Mouse (Mus musculus) stomach, embryonic 14.5 days (tissue): Measurements from ENCODE around the gene Pxn. TPM values are rescaled to one million over a fixed set of nuclear protein-coding genes. Genes with fewer than 3 reads are reported as not detected.
A peak's percentile ranks its signal among the peaks of the same experiment; 100 is the strongest.

ENCODE experiments used
- ATAC-seq: fragments of 200-750 bp; cut with Nextera tagmentation; 2 replicates; pipeline ENCODE4 v1.8.0; 2017; ENCODE audit warnings: low read depth, moderate TSS enrichment; ENCODE audit not compliant: insufficient number of reproducible peaks, insufficient read depth, low FRiP score
- H3K27ac ChIP-seq: fragments of 300-500 bp; sonication (generic); 2 replicates; pipeline ENCODE4 v1.5.1; 2014; ENCODE audit warnings: mild to moderate bottlenecking, low read length, moderate library complexity, mixed read lengths
- H3K27me3 ChIP-seq: fragments of 300-500 bp; sonication (generic); 2 replicates; pipeline ENCODE4 v1.6.1; 2014; ENCODE audit warnings: low read length, control low read depth, mixed read lengths; ENCODE audit not compliant: control insufficient read depth, insufficient read depth
- H3K36me3 ChIP-seq: fragments of 300-500 bp; sonication (generic); 2 replicates; pipeline ENCODE4 v1.6.1; 2014; ENCODE audit warnings: mild to moderate bottlenecking, control low read depth, low read length, moderate library complexity, mixed read lengths; ENCODE audit not compliant: control insufficient read depth, insufficient read depth
- H3K4me1 ChIP-seq: fragments of 300-500 bp; sonication (generic); 2 replicates; pipeline ENCODE4 v1.6.1; 2014; ENCODE audit warnings: low read length, control low read depth, mixed read lengths; ENCODE audit not compliant: control insufficient read depth, insufficient read depth
- H3K4me2 ChIP-seq: fragments of 300-500 bp; sonication (generic); replicated peaks from 2 replicates; pipeline ENCODE4 v1.6.1; 2014; ENCODE audit warnings: low read depth, low read length, control low read depth
- H3K4me3 ChIP-seq: fragments of 300-500 bp; sonication (generic); 2 replicates; pipeline ENCODE4 v1.5.1; 2014; ENCODE audit warnings: low read depth, low read length, control low read depth
- H3K9ac ChIP-seq: fragments of 300-500 bp; sonication (generic); replicated peaks from 2 replicates; pipeline ENCODE4 v1.6.1; 2014; ENCODE audit warnings: low read depth, mild to moderate bottlenecking, control low read depth, low read length, moderate library complexity, mixed read lengths
- H3K9me3 ChIP-seq: fragments of 300-500 bp; sonication (generic); 2 replicates; pipeline ENCODE4 v1.6.1; 2016; ENCODE audit warnings: low read depth, low read length, control low read depth; ENCODE audit not compliant: control insufficient read depth
- WGBS: fragments of 180-500 bp; shearing (Covaris S2); extraction: QIAGEN DNeasy Blood & Tissue Kit; methylation state at CpG from one replicate; pipeline ENCODE4 v1.1.7; 2014; 5-methylcytosine and 5-hydroxymethylcytosine counted together
- polyA plus RNA-seq: library from polyadenylated mRNA; unstranded; fragments of >200 nt; fragmentation: Nextera tagmentation; extraction: Ambion mirVana; gene quantifications from 2 replicates; pipeline ENCODE4 v1.2.1, GENCODE M21; 2014

Gene Pxn
- polyA plus RNA-seq, 1 experiment from 2014 or later: 15.9 TPM

DNA sequence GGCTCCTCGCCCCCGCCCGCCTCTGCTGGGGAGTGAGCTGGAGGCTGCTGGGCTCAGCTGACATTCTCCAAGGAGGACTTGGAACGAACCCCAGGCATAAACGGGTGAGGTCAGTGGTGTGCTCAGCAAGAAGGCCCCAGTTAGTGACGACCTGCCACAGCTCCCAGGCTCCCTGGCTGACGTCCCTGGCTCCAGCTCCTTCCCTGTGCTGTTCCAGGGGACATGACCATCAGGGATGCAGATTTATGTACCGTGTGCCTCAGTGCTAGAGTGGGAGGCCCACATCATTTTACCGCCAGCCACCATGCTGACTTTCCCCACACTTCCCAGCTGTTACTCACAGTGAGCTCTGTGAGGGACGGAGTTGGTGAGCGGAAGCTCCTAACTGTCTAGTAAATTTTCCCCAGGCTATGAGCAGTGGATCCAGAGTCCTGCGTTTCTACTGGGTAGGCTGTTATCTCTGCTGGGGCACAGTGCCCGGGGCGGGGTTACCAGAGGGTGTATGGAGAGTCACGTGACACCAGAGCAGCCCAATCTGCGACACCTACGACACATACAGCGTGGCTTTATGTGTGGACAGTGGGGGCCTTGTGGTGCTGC lies 25.3 kb downstream of the Pxn start:
- H3K27me3 ChIP-seq: no peaks in the 10 kb centered on the region
- H3K4me2 ChIP-seq: peak overlapping the region; percentile 14; the same call in 1 of the 2 replicates
- H3K4me1 ChIP-seq: peaks cover 72% of the 10 kb centered on the region
- H3K9me3 ChIP-seq: no peaks in the 10 kb centered on the region
- no peak overlapping the region for H3K4me3 ChIP-seq
- 21% methylated on average over 18 of the region's 18 CpGs for WGBS
- no peaks in the 10 kb centered on the region for H3K36me3 ChIP-seq
- H3K27ac ChIP-seq: peak overlapping the region; percentile 74
- H3K9ac ChIP-seq: peak overlapping the region; percentile 14; the same call in 1 of the 2 replicates
- peak; percentile 66 for ATAC-seq

- Histone ChIP-seq H3K4me3 (no peak overlapping the region), H3K27me3 (no peaks in the 10 kb centered on the region), H3K27ac (peak overlapping the region; percentile 70; the same call in 1 of the 2 replicates)
Measured at GRCm38 (mm10) chr5:115534290-115534731, 27.8 kb downstream of the Pxn start.

DNA sequence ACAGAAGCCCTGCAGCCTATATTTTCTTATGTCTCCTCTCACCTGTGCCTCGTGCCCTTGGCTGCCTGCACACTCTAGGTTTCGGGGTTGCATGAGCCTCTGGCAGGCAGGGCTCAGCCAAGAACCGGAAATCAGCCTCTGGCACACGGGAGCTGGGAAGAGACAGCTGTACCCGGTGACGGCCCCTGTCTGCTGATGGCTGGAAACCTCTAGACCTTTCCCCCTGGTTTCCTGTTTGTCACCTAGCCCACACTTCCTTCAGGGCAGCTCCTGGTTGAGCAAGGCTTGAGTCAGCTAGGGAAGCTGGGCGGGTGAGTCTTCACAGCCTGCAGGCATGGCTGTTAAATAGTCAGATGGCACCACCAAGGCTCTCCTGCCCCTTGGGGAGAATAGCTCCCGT lies 28.4 kb downstream of the Pxn start:
- H3K9ac ChIP-seq: no peak overlapping the region
- 32% methylated on average over 8 of the region's 8 CpGs for WGBS

More at GRCm38 (mm10) chr5:115534290-115534731, 27.8 kb downstream of the Pxn start:
- no peak overlapping the region for H3K9ac ChIP-seq
- H3K36me3 ChIP-seq: no peaks in the 10 kb centered on the region
- no peak for ATAC-seq
- H3K4me1 ChIP-seq: peaks cover 72% of the 10 kb centered on the region
- 16% methylated on average over 16 of the region's 16 CpGs for WGBS
- peak overlapping the region; percentile 10; the same call in 1 of the 2 replicates for H3K4me2 ChIP-seq
- H3K9me3 ChIP-seq: no peaks in the 10 kb centered on the region

GRCm38 (mm10) chr5:115535635-115536034 lies 29.2 kb downstream of the Pxn start:
- Histone ChIP-seq H3K9ac (no peak overlapping the region), H3K4me1 (peaks cover 59% of the 10 kb centered on the region), H3K36me3 (no peaks in the 10 kb centered on the region), H3K4me2 (0 out of 2 replicates have a peak overlapping the region, but pooled peaks have one; percentile 10), H3K27ac (no peak overlapping the region; the same call in 1 of the 2 replicates), H3K4me3 (no peak overlapping the region), H3K27me3 (no peaks in the 10 kb centered on the region), H3K9me3 (no peaks in the 10 kb centered on the region)
- no peak for ATAC-seq
- 35% methylated on average over 7 of the region's 7 CpGs for WGBS

More for the DNA sequence above, 28.4 kb downstream of the Pxn start:
- Histone ChIP-seq H3K27me3 (no peaks in the 10 kb centered on the region), H3K4me2 (peak overlapping the region; percentile 10; the same call in 1 of the 2 replicates), H3K9me3 (no peaks in the 10 kb centered on the region), H3K4me3 (no peak overlapping the region), H3K4me1 (peaks cover 67% of the 10 kb centered on the region), H3K27ac (peak overlapping the region; percentile 70; the same call in 1 of the 2 replicates), H3K36me3 (no peaks in the 10 kb centered on the region)
- ATAC-seq: no peak

- Histone ChIP-seq H3K4me2 (no peak overlapping the region), H3K4me1 (peaks cover 47% of the 10 kb centered on the region), H3K27ac (no peak overlapping the region), H3K9me3 (no peaks in the 10 kb centered on the region), H3K36me3 (no peaks in the 10 kb centered on the region), H3K4me3 (no peak overlapping the region), H3K9ac (no peak overlapping the region), H3K27me3 (no peaks in the 10 kb centered on the region)
- ATAC-seq: 0 out of 2 replicates have a peak, but pooled peaks have one; percentile 1
- 67% methylated on average over 13 of the region's 13 CpGs for WGBS
Measured at GRCm38 (mm10) chr5:115538017-115538692, 31.7 kb downstream of the Pxn start.

DNA sequence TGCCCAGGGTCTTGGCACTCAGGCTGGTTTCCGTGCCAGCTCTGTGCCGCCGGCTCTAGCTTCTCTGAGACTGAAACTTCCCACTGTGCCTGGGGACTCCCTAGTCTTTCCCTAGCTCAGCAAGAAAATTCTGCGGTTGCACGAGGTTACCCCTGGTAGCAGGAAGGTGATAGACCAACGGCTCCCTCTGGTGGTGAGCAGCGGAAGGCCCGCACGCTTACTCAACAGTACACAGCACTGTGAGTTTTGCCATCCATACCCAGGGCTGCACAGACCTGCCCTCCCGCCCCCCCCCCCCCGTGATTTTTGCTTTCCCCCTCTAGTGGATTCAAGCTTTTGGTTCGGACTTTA lies 32.2 kb downstream of the Pxn start:
- Histone ChIP-seq H3K27me3 (no peaks in the 10 kb centered on the region), H3K9me3 (no peaks in the 10 kb centered on the region), H3K9ac (no peak overlapping the region), H3K4me3 (no peak overlapping the region), H3K4me2 (no peak overlapping the region), H3K4me1 (peaks cover 48% of the 10 kb centered on the region), H3K27ac (no peak overlapping the region), H3K36me3 (no peaks in the 10 kb centered on the region)
- ATAC-seq: peak; percentile 80
- 1% methylated on average over 12 of the region's 12 CpGs for WGBS

DNA sequence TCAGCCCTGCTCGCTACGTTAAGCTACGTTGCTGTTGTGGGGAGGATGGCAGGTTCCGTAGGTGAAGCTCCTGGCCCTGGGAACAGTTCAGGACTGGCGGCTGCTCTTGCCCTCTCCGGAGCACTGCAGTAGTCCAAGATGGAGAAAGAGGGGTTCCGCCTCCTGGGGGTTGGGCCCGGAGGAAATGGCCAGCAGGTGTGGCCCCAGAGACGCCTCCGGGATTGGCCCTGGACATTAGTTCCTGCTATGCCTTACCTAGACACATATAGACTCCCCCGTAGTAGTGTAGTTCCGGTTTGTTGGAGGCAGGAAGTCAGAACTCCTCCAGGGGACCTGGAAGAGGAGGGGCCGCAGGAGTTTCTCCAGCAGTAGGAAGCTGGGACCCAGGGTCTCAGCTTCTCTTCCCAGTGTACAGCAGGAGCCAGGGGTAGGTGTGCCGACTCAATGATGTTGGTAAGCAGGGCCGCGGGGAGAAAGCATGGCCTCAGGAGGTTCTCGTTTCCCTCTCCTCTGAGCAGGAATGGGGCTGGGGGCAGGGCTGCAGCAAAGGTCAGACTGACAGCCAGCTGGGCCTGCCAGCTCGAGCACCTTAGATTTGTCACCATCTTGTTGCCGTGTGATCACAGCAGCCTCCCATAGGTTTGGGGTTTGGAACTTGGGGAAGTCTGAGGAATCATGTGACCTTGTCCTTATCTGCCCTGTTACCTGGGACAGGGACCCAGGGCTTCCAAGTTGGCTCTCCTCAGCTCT lies 36.3 kb downstream of the Pxn start:
- Histone ChIP-seq H3K4me1 (peaks cover 32% of the 10 kb centered on the region), H3K4me3 (no peak overlapping the region), H3K27ac (peak overlapping the region; percentile 69; the same call in 1 of the 2 replicates), H3K36me3 (peaks cover 10% of the 10 kb centered on the region; the same call in 1 of the 2 replicates), H3K4me2 (peak overlapping the region; percentile 27; the same call in 1 of the 2 replicates), H3K9me3 (no peaks in the 10 kb centered on the region), H3K27me3 (no peaks in the 10 kb centered on the region), H3K9ac (no peak overlapping the region)
- peak; percentile 28 for ATAC-seq
- 48% methylated on average over 19 of the region's 19 CpGs for WGBS
